Mouse (Mus musculus) forebrain, embryonic 11.5 days (tissue): ENCODE data around the gene Mad1l1. TPM values are rescaled to one million over a fixed set of nuclear protein-coding genes. Genes with fewer than 3 reads are reported as not detected.

Experiments used
- ATAC-seq: fragments of 200-750 bp; cut with Nextera tagmentation; replicated peaks from 2 replicates; pipeline ENCODE4 v1.8.0; 2017; ENCODE audit warnings: moderate TSS enrichment; ENCODE audit not compliant: low FRiP score
- DNase-seq: peaks from one replicate; pipeline ENCODE4 v3.0.0-alpha.2; 2017; ENCODE audit warnings: low spot score
- H3K27ac ChIP-seq: fragments of 300-500 bp; sonication (generic); 2 replicates; pipeline ENCODE4 v1.5.1; 2014; ENCODE audit warnings: low read depth, low read length
- H3K27me3 ChIP-seq: fragments of 300-500 bp; sonication (generic); 2 replicates; pipeline ENCODE4 v1.6.1; 2014; ENCODE audit warnings: mild to moderate bottlenecking, low read length, mixed read lengths; ENCODE audit not compliant: control insufficient read depth, insufficient read depth
- H3K36me3 ChIP-seq: fragments of 300-500 bp; sonication (generic); 2 replicates; pipeline ENCODE4 v1.6.1; 2014; ENCODE audit warnings: mild to moderate bottlenecking, low read length, moderate library complexity, mixed read lengths; ENCODE audit not compliant: control insufficient read depth, insufficient read depth
- H3K4me1 ChIP-seq: fragments of 300-500 bp; sonication (generic); replicated peaks from 2 replicates; pipeline ENCODE4 v1.6.1; 2014; ENCODE audit warnings: low read length, mixed read lengths; ENCODE audit not compliant: control insufficient read depth, insufficient read depth
- H3K4me2 ChIP-seq: fragments of 300-500 bp; sonication (generic); 2 replicates; pipeline ENCODE4 v1.6.1; 2014; ENCODE audit warnings: low read depth, mild to moderate bottlenecking, low read length, moderate library complexity, mixed read lengths; ENCODE audit not compliant: severe bottlenecking
- H3K4me3 ChIP-seq: fragments of 300-500 bp; sonication (generic); 2 replicates; pipeline ENCODE4 v1.5.1; 2014; ENCODE audit warnings: low read depth, low read length
- H3K9ac ChIP-seq: fragments of 300-500 bp; sonication (generic); 2 replicates; pipeline ENCODE4 v1.6.1; 2014; ENCODE audit warnings: low read length
- H3K9me3 ChIP-seq: fragments of 300-500 bp; sonication (generic); 2 replicates; pipeline ENCODE4 v1.6.1; 2016; ENCODE audit warnings: low read length, mixed read lengths; ENCODE audit not compliant: control insufficient read depth
- WGBS: fragments of 180-500 bp; shearing (Covaris S2); extraction: QIAGEN DNeasy Blood & Tissue Kit; methylation state at CpG from one replicate; pipeline ENCODE4 v1.1.7; 2014; 5-methylcytosine and 5-hydroxymethylcytosine counted together
- polyA plus RNA-seq: library from polyadenylated mRNA; unstranded; fragments of >200 nt; fragmentation: Nextera tagmentation; extraction: Ambion mirVana; gene quantifications from 2 replicates; pipeline ENCODE4 v1.2.1, GENCODE M21; 2014

The Mad1l1 gene
- polyA plus RNA-seq, 1 experiment from 2014 or later, result 52.7 TPM

DNA sequence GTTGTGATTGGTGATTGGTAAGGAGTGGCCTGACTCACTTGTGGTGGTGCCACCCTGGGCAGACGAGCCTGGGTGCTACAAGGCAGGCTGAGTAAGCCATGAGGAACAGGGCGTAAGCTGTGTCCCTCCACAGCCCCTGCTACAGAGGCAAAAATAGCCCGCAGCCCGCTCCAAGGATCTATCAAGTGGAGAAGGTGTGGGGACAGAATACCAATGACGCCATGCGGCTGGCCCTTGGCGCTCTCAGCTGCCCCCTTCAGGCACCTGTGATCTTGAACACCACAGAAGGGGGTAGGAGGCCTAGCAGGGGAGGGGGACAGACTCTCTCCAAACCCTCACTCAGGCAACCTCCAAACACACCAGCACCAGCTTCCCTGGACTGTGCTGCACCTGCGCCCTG lies 15.3 kb downstream of the Mad1l1 start:
- peaks cover 14% of the 10 kb centered on the region; the same call in 1 of the 2 replicates for H3K36me3 ChIP-seq
- DNase-seq, result no peak

GRCm38 (mm10) chr5:140298291-140298690 lies 23.1 kb downstream of the Mad1l1 start:
- H3K27ac ChIP-seq, result no peak overlapping the region
- H3K9ac ChIP-seq, result no peak overlapping the region
- no peaks in the 10 kb centered on the region for H3K4me1 ChIP-seq
- no peaks in the 10 kb centered on the region for H3K9me3 ChIP-seq
- no peak overlapping the region for H3K4me2 ChIP-seq
- 83% methylated on average over 4 of the region's 4 CpGs for WGBS
- H3K27me3 ChIP-seq, result no peaks in the 10 kb centered on the region
- DNase-seq, result no peak
- H3K4me3 ChIP-seq, result no peak overlapping the region
- ATAC-seq, result no peak
- H3K36me3 ChIP-seq, result peaks cover 15% of the 10 kb centered on the region; the same call in 1 of the 2 replicates

More for the DNA sequence above, 15.3 kb downstream of the Mad1l1 start:
- no peak overlapping the region for H3K4me3 ChIP-seq
- H3K9me3 ChIP-seq, result no peaks in the 10 kb centered on the region
- H3K9ac ChIP-seq, result no peak overlapping the region
- no peak overlapping the region for H3K4me2 ChIP-seq
- WGBS, result 88% methylated on average over 8 of the region's 8 CpGs
- no peak overlapping the region for H3K27ac ChIP-seq
- ATAC-seq, result no peak
- H3K4me1 ChIP-seq, result no peaks in the 10 kb centered on the region
- no peaks in the 10 kb centered on the region for H3K27me3 ChIP-seq

DNA sequence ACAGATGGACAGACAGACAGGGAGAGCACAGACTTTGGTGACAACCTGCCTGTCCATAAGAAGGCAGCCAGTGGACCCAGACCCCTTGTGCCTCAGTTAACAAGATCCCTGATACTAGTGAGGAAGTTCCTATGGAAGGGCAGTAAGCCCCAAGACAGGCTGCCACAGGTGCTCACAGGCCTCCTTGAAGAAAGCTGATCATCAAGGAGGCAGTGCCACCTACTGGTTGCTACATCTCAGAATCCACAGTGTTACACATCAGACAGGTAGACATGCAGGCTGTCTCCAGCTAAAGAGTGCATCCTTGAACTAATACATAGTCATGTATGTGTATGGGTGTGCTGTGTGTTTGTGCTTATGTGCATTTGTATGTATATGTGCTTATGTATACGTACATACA lies 29.2 kb downstream of the Mad1l1 start:
- Histone ChIP-seq H3K36me3 (no peaks in the 10 kb centered on the region), H3K4me3 (no peak overlapping the region), H3K9me3 (no peaks in the 10 kb centered on the region), H3K27ac (no peak overlapping the region), H3K4me1 (no peaks in the 10 kb centered on the region), H3K4me2 (no peak overlapping the region), H3K9ac (no peak overlapping the region), H3K27me3 (no peaks in the 10 kb centered on the region)
- WGBS, result 76% methylated on average over 1 of the region's 1 CpGs
- DNase-seq (peak; percentile 63), ATAC-seq (no peak)

GRCm38 (mm10) chr5:140289161-140289560 lies 32.2 kb downstream of the Mad1l1 start:
- ATAC-seq (no peak), DNase-seq (no peak)
- 92% methylated on average over 2 of the region's 2 CpGs for WGBS
- H3K27me3 ChIP-seq, result no peaks in the 10 kb centered on the region
- no peak overlapping the region for H3K27ac ChIP-seq
- no peak overlapping the region for H3K4me3 ChIP-seq
- no peak overlapping the region for H3K4me2 ChIP-seq
- no peak overlapping the region for H3K9ac ChIP-seq
- no peaks in the 10 kb centered on the region for H3K4me1 ChIP-seq
- H3K36me3 ChIP-seq, result no peaks in the 10 kb centered on the region
- no peaks in the 10 kb centered on the region for H3K9me3 ChIP-seq

DNA sequence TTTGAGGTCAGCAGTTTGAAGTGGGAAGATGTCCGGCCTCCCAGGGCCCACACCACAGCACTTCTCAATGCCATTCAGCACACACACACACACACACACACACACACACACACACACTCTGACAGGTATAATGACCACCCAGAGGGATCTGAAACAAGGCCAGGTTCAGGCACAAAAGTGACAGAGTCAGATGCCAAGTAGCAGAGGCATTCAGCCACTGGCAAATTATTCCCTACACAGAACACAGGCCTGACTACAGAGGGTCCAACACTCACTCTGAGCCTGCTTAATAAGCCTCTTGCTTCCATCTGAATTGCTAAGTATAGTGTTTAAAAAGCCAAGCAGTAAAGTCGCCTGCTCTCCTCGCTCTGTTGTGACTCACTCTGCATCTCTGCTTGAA lies 33.1 kb downstream of the Mad1l1 start:
- no peaks in the 10 kb centered on the region for H3K36me3 ChIP-seq

DNA sequence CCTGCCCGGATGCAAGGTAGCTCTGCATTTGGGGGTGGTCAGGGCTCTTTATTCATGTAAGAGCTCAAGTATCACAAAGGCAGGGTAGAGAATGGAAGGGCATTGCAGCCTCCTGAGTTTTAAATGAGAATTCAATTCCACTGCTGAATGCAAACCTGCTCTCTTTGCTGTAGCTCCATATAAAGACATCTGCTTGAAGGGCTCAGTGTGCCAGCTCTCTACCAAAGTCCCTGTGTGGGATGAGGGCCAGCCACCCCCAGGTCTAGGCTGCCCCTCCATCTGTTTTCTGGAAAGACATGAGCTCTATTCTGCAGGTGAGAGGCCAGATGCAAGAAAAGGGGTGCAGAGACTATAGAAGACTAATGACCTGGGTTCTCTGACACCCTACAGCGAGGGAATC lies 36.6 kb downstream of the Mad1l1 start:
- no peak for ATAC-seq
- no peaks in the 10 kb centered on the region for H3K36me3 ChIP-seq

More for the DNA sequence above, 33.1 kb downstream of the Mad1l1 start:
- Histone ChIP-seq H3K9ac (no peak overlapping the region), H3K4me3 (no peak overlapping the region), H3K4me2 (no peak overlapping the region), H3K27me3 (no peaks in the 10 kb centered on the region), H3K4me1 (no peaks in the 10 kb centered on the region), H3K9me3 (no peaks in the 10 kb centered on the region), H3K27ac (no peak overlapping the region)
- WGBS, result 86% methylated on average over 3 of the region's 3 CpGs
- DNase-seq (no peak), ATAC-seq (no peak)

DNA sequence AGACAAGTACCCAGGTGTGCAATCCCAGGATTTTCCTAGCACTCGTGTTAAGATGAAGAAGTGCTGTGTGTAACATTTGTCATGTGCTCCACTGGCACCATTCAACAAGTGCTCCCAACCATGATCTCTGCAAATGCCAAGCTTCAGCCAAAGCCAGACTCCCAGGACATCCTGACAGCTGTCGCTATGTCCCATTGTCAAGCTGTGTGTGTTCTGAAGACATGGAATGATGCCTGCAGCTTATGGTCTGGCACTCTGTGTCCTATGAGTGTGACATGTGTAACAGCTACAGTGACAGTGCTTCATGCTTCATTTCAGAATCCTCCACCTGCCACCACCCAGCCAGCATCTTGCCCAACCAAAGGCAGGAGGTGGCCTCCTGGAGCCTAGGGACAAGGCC lies 37.3 kb downstream of the Mad1l1 start:
- no peaks in the 10 kb centered on the region for H3K4me1 ChIP-seq
- H3K9ac ChIP-seq, result no peak overlapping the region
- DNase-seq, result no peak
- WGBS, result 94% methylated on average over 2 of the region's 2 CpGs
- no peaks in the 10 kb centered on the region for H3K36me3 ChIP-seq
- no peak overlapping the region for H3K27ac ChIP-seq
- no peak overlapping the region for H3K4me2 ChIP-seq
- no peak for ATAC-seq
- H3K27me3 ChIP-seq, result no peaks in the 10 kb centered on the region
- no peak overlapping the region for H3K4me3 ChIP-seq
- no peaks in the 10 kb centered on the region for H3K9me3 ChIP-seq

More for the DNA sequence above, 36.6 kb downstream of the Mad1l1 start:
- WGBS, result 82% methylated on average over 2 of the region's 2 CpGs
- Histone ChIP-seq H3K4me1 (no peaks in the 10 kb centered on the region), H3K9me3 (no peaks in the 10 kb centered on the region), H3K9ac (no peak overlapping the region), H3K27me3 (no peaks in the 10 kb centered on the region), H3K4me3 (no peak overlapping the region), H3K27ac (no peak overlapping the region), H3K4me2 (no peak overlapping the region)
- DNase-seq, result no peak

DNA sequence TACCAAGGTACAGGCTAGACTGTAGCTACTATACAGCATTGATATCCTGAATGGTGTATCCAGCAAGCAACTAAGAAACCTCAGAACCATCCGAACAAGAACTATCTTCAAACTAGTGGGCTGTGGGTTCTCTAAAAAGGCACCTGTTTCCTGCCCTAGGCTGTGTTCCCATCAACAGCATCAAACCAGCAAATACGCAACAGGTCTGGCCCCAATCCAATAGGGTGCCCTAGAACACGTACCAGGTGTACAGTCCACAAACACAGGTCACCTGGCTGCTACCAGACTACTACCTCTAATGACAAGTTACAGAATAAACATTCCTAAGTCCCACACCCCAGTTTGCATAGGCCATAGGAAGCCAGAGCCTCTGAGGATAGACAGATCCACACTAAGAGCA lies 38.5 kb downstream of the Mad1l1 start:
- ATAC-seq, result no peak
- no peak overlapping the region for H3K9ac ChIP-seq
- no peak for DNase-seq
- no peak overlapping the region for H3K4me3 ChIP-seq
- no peaks in the 10 kb centered on the region for H3K9me3 ChIP-seq
- no peaks in the 10 kb centered on the region for H3K36me3 ChIP-seq
- H3K27me3 ChIP-seq, result no peaks in the 10 kb centered on the region
- 95% methylated on average over 3 of the region's 3 CpGs for WGBS
- no peaks in the 10 kb centered on the region for H3K4me1 ChIP-seq
- no peak overlapping the region for H3K27ac ChIP-seq
- no peak overlapping the region for H3K4me2 ChIP-seq

GRCm38 (mm10) chr5:140282376-140282775 lies 39.0 kb downstream of the Mad1l1 start:
- ATAC-seq, result no peak
- H3K36me3 ChIP-seq, result no peaks in the 10 kb centered on the region
- no peaks in the 10 kb centered on the region for H3K4me1 ChIP-seq
- no peak overlapping the region for H3K9ac ChIP-seq
- H3K9me3 ChIP-seq, result no peaks in the 10 kb centered on the region
- H3K27ac ChIP-seq, result no peak overlapping the region
- WGBS, result 78% methylated on average over 8 of the region's 8 CpGs
- H3K27me3 ChIP-seq, result no peaks in the 10 kb centered on the region
- H3K4me3 ChIP-seq, result no peak overlapping the region
- no peak overlapping the region for H3K4me2 ChIP-seq
- DNase-seq, result no peak
